Mouse (Mus musculus) erythroblast, adult 5-6 weeks (primary cell): ENCODE measurements around the gene Lsmem1. TPM values are rescaled to one million over a fixed set of nuclear protein-coding genes. Genes with fewer than 3 reads are reported as not detected.
"Not testable (repeated sequence)": the region's sequence is repeated elsewhere in the genome, so short reads cannot be mapped to it uniquely, and the experiment has no call there.

ENCODE experiments used
- ATAC-seq: replicated peaks from 2 replicates; pipeline ENCODE4 v1.8.0; 2016; ENCODE audit warnings: moderate number of reproducible peaks, mild to moderate bottlenecking, moderate TSS enrichment, inconsistent platforms; ENCODE audit not compliant: poor library complexity, low FRiP score, severe bottlenecking
- total RNA-seq, 2 experiments: library from RNA; stranded (forward) in 1 of 2; stranded (reverse) in 1 of 2; fragments of 150-400 nt in 1 of 2; fragments of 200-764, 138-1000 nt in 1 of 2; gene quantifications; 2 replicates each; pipeline versions ENCODE4 v1.2.3 to v1.2.4; 2015 to 2017; ENCODE audit warnings: low replicate concordance in 2 of 2

Gene Lsmem1
- total RNA-seq, 2 experiments from 2014 or later: not detected

GRCm38 (mm10) chr12:40217776-40218175 is 18.5 kb upstream of the Lsmem1 start:
- no peak for ATAC-seq

- no peak for ATAC-seq
Measured at GRCm38 (mm10) chr12:40214888-40215876, 15.9 kb upstream of the Lsmem1 start.

GRCm38 (mm10) chr12:40209049-40209448 is 9.8 kb upstream of the Lsmem1 start:
- no peak for ATAC-seq

GRCm38 (mm10) chr12:40207909-40208308 is 8.6 kb upstream of the Lsmem1 start:
- ATAC-seq: no peak

DNA sequence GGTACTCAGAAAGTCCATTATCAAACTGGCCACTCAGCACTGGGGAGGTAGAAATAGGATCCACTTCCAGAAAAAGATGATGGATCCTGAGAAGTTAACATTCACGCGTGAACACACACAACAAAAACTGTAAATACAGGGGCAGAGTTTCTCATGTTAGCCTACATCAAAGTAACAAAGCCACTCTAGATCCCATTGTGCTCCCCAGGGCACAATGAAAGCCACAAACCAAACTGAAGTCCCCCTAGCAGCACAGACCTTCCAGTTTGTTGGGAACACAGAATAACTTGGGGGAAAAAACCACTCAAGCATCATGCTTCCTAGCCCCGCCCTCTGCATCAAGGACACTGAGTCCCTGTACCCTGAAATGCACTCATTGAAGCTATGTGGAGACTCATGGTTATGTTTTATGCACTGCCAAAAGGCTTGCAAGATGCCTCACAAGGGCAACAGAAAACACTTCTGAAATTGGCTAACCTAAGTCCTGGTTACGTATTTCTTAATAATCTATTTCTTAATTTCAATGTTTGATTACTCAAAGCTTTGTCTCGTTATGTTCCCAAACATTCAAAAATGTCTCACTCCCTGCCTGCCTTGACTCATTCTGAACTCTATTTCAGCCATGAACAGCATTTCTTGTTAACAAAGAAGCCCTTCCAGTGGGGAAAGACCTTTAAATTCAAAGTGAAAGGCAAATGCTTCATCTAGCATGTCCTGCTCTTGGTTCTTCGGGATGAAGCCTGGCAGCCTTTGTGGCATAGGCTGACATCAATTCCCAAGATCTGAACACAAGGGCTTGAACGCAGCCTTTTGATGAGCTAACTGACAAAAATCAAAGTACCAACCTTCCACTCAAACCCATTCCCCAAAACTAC is 3.1 kb upstream of the Lsmem1 start:
- ATAC-seq: no peak

- ATAC-seq: no peak
Measured at GRCm38 (mm10) chr12:40200484-40201235, 1.4 kb upstream of the Lsmem1 start.

DNA sequence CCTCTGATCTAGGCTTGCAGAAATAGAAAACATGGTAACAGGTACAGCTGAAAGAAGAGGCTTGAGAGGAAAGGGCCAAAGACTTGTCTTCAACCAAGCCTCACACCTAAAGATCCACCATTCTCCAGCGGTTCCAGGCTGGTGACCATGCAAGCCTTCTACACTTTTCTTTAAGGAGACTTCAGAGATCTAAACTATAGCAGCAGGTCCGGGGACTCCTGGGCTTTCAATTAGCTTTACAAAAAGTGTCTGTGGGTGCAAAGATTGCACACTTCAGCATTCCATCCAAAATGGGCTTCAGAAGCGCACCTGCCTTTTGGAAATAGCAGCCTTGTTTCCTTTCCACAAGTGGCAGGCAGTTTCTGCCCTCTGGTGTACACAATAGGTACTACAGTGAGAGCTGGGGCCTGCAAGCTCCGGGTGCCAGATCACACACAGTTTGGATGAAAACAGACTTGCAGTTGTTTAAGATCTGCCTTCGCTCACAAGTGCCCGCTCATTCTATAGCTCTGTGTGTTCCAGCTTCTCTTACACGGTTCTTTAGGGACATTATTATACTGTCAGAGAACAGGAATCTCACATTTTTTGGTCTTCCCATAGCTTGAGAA is 609 bp upstream of the Lsmem1 start:
- peak; percentile 85 for ATAC-seq

- ATAC-seq: no peak
Measured at GRCm38 (mm10) chr12:40198427-40198826, 863 bp downstream of the Lsmem1 start.

DNA sequence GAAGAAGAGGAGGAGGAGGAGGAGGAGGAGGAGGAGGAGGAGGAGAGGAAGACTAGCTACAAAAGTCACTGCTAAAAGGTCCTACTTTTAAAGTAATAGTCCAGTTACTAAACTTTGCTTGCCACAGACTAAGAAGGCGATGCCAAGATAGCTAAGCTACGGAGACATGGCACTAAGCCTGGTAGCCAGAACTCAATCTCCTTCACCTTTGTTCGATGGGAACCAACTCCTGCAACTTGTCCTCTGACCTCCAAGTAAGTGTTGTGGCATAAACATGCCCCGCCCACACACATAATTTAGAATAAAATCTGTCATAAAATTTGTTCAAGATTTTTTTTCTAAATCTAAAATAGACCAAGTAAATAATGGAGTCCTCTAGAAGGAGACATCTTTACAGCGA is 1.3 kb downstream of the Lsmem1 start:
- ATAC-seq: no peak

DNA sequence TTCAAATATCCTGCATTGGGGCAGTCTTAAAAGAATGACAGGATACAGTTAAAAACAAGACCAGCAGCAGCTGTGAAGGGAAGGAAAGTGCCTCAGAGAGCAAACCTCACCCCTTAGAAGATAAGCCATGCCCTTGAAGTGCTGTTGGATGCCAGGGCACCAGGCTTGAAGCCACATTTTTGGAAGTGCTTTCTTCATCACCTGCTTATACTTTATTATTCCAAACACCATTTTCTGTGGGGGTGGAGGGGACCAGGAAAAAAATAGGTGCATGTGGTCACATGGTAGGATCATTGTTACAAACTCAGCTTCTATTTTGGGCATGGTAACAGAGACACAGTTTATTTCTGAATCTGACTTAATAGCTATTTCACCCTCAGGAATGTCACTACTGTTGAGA is 1.8 kb downstream of the Lsmem1 start:
- ATAC-seq: no peak

- no peak for ATAC-seq
Measured at GRCm38 (mm10) chr12:40185474-40185873, 13.8 kb downstream of the Lsmem1 start.

- no peak for ATAC-seq
Measured at GRCm38 (mm10) chr12:40177089-40177488, 22.2 kb downstream of the Lsmem1 start.

GRCm38 (mm10) chr12:40176158-40176557 is 23.1 kb downstream of the Lsmem1 start:
- ATAC-seq: no peak

DNA sequence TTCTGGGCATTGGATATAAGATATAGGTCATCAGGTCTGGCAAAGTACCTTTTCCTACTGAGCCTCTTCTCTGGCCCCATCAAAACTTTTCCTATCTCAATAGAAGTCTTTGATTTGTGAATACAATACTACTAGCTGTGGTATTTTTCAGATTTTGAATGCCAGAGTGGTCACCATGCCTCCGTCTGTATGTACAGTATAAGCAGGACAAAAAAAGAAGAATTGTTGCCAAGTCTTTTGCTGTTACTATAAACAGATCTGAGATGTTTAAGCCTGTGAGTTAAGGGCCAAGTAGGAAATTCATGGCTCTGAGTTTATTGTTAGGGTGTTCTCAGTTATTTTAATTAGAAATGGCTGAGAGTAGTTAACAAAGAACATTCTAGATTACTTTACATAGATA is 24.1 kb downstream of the Lsmem1 start:
- ATAC-seq: not testable (repeated sequence)

DNA sequence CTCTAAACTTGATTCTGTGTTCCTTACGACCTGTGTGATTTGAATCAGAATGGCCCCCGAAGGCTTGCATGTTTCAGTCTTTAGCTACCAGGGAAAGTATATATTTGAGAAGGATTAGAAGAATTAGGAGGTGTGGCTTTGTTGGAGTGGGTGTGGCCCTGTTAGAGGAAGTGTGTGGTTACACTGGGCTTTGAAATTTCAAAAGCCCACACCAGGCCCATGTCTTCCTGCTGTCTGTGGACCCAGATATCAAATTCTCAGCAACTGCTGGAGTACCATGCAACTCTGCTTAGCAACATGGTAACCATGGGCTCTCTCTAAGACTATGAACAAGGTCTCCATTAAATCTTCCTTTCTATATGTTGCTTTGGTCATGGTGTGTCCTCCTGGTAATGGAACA is 27.7 kb downstream of the Lsmem1 start:
- no peak for ATAC-seq

DNA sequence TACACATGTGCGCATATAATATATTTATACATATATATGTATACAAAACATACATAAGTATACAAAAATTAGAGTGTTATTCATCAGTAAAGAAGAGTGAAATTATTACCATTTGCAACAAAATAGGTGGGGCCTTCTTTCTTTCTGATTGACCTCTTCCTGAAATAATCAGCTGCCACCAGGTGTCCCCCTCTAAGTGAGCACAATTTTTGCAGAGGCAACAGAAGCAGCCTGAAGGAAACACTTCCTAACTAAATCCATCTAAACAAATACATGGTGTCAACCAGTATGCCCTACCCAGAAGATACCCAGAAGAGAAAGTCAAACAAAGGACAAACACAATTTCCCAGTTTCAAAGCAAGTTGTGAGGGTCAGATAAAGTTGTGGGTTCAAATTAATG is 29.6 kb downstream of the Lsmem1 start:
- no peak for ATAC-seq

- no peak for ATAC-seq
Measured at GRCm38 (mm10) chr12:40164621-40165020, 34.7 kb downstream of the Lsmem1 start.

GRCm38 (mm10) chr12:40160777-40161176 is 38.5 kb downstream of the Lsmem1 start:
- ATAC-seq: no peak

GRCm38 (mm10) chr12:40154188-40154587 is 45.1 kb downstream of the Lsmem1 start:
- no peak for ATAC-seq
